Mouse (Mus musculus) midbrain, embryonic 10.5 days (tissue): ENCODE data around the gene Hrk. TPM values are rescaled to one million over a fixed set of nuclear protein-coding genes. Genes with fewer than 3 reads are reported as not detected.

ENCODE experiments used
- DNase-seq: peaks from one replicate; pipeline ENCODE4 v3.0.0-alpha.2; 2017; ENCODE audit warnings: low spot score
- H3K27ac ChIP-seq: fragments of 300-500 bp; sonication (generic); replicated peaks from 2 replicates; pipeline ENCODE4 v1.5.1; 2016; ENCODE audit warnings: mild to moderate bottlenecking
- H3K27me3 ChIP-seq: fragments of 300-500 bp; sonication (generic); 2 replicates; pipeline ENCODE4 v1.6.1; 2016; ENCODE audit warnings: low read depth, mild to moderate bottlenecking; ENCODE audit not compliant: poor library complexity, severe bottlenecking
- H3K36me3 ChIP-seq: fragments of 300-500 bp; sonication (generic); 2 replicates; pipeline ENCODE4 v1.6.1; 2016; ENCODE audit warnings: mild to moderate bottlenecking, moderate library complexity
- H3K4me1 ChIP-seq: fragments of 300-500 bp; sonication (generic); 2 replicates; pipeline ENCODE4 v1.6.1; 2016
- H3K4me3 ChIP-seq: fragments of 300-500 bp; sonication (generic); 2 replicates; pipeline ENCODE4 v1.5.1; 2016; ENCODE audit warnings: mild to moderate bottlenecking, moderate library complexity
- H3K9me3 ChIP-seq: fragments of 300-500 bp; sonication (generic); replicated peaks from 2 replicates; pipeline ENCODE4 v1.6.1; 2016; ENCODE audit warnings: mild to moderate bottlenecking
- WGBS: fragments of 180-500 bp; shearing (Covaris S2); methylation state at CpG from one replicate; pipeline ENCODE4 v1.1.7; 2016; 5-methylcytosine and 5-hydroxymethylcytosine counted together
- polyA plus RNA-seq: library from polyadenylated mRNA; unstranded; fragments of >200 nt; fragmentation: Nextera tagmentation; extraction: Ambion mirVana; gene quantifications from 2 replicates; pipeline ENCODE4 v1.2.1, GENCODE M21; 2016

The Hrk gene
- polyA plus RNA-seq, 1 experiment from 2014 or later: 0.06 TPM

GRCm38 (mm10) chr5:118144327-118144726 is 20.1 kb upstream of the Hrk start:
- H3K9me3 ChIP-seq: no peaks in the 10 kb centered on the region
- peaks cover 3% of the 10 kb centered on the region; the same call in 1 of the 2 replicates for H3K4me1 ChIP-seq
- peaks cover 47% of the 10 kb centered on the region for H3K36me3 ChIP-seq
- no peak overlapping the region for H3K27ac ChIP-seq
- no peak overlapping the region for H3K4me3 ChIP-seq
- no peak for DNase-seq
- 89% methylated on average over 4 of the region's 4 CpGs for WGBS
- H3K27me3 ChIP-seq: no peaks in the 10 kb centered on the region

GRCm38 (mm10) chr5:118144770-118145169 is 19.7 kb upstream of the Hrk start:
- H3K4me1 ChIP-seq: peaks cover 3% of the 10 kb centered on the region; the same call in 1 of the 2 replicates
- H3K27me3 ChIP-seq: no peaks in the 10 kb centered on the region
- H3K27ac ChIP-seq: no peak overlapping the region
- no peak for DNase-seq
- 83% methylated on average over 6 of the region's 6 CpGs for WGBS
- H3K4me3 ChIP-seq: no peak overlapping the region
- H3K36me3 ChIP-seq: peaks cover 43% of the 10 kb centered on the region
- no peaks in the 10 kb centered on the region for H3K9me3 ChIP-seq

- H3K36me3 ChIP-seq: peaks cover 36% of the 10 kb centered on the region
- no peak overlapping the region for H3K4me3 ChIP-seq
- DNase-seq: no peak
- no peak overlapping the region for H3K27ac ChIP-seq
- H3K9me3 ChIP-seq: no peaks in the 10 kb centered on the region
- H3K27me3 ChIP-seq: no peaks in the 10 kb centered on the region
- WGBS: 97% methylated on average over 3 of the region's 3 CpGs
- H3K4me1 ChIP-seq: peaks cover 3% of the 10 kb centered on the region; the same call in 1 of the 2 replicates
Measured at GRCm38 (mm10) chr5:118145458-118145857, 19.0 kb upstream of the Hrk start.

- no peak for DNase-seq
- H3K27ac ChIP-seq: no peak overlapping the region
- no peaks in the 10 kb centered on the region for H3K27me3 ChIP-seq
- peaks cover 34% of the 10 kb centered on the region for H3K36me3 ChIP-seq
- no peak overlapping the region for H3K4me3 ChIP-seq
- no peaks in the 10 kb centered on the region for H3K9me3 ChIP-seq
- peaks cover 3% of the 10 kb centered on the region; the same call in 1 of the 2 replicates for H3K4me1 ChIP-seq
- 90% methylated on average over 15 of the region's 15 CpGs for WGBS
Measured at GRCm38 (mm10) chr5:118145999-118146679, 18.3 kb upstream of the Hrk start.

- Histone ChIP-seq H3K27me3 (no peaks in the 10 kb centered on the region), H3K36me3 (peaks cover 33% of the 10 kb centered on the region), H3K4me3 (no peak overlapping the region), H3K9me3 (no peaks in the 10 kb centered on the region), H3K4me1 (peaks cover 3% of the 10 kb centered on the region; the same call in 1 of the 2 replicates), H3K27ac (no peak overlapping the region)
- 88% methylated on average over 10 of the region's 10 CpGs for WGBS
- DNase-seq: no peak
Measured at GRCm38 (mm10) chr5:118147264-118147663, 17.2 kb upstream of the Hrk start.

- Histone ChIP-seq H3K36me3 (peaks cover 35% of the 10 kb centered on the region), H3K27ac (no peak overlapping the region), H3K27me3 (no peaks in the 10 kb centered on the region), H3K4me1 (peaks cover 19% of the 10 kb centered on the region), H3K9me3 (no peaks in the 10 kb centered on the region), H3K4me3 (no peak overlapping the region)
- WGBS: 84% methylated on average over 3 of the region's 3 CpGs
- no peak for DNase-seq
Measured at GRCm38 (mm10) chr5:118149711-118150110, 14.7 kb upstream of the Hrk start.

- under 1% methylated on average over 67 of the region's 67 CpGs for WGBS
- Histone ChIP-seq H3K4me1 (peaks cover 22% of the 10 kb centered on the region), H3K9me3 (no peaks in the 10 kb centered on the region), H3K27me3 (no peaks in the 10 kb centered on the region), H3K36me3 (peaks cover 28% of the 10 kb centered on the region), H3K4me3 (peak within 1 kb of the TSS; percentile 80), H3K27ac (peak within 1 kb of the TSS; percentile 87)
- peak; percentile 91 for DNase-seq
Measured at GRCm38 (mm10) chr5:118154839-118155564, 9.4 kb upstream of the Hrk start, which contains the start of gene Fbxw8. Gene Fbxw8 (minus strand): TSS chr5:118155464.

- DNase-seq: no peak
- 0 out of 2 replicates have a peak, but pooled peaks cover 1% of the 10 kb centered on the region for H3K27me3 ChIP-seq
- H3K36me3 ChIP-seq: peaks cover 28% of the 10 kb centered on the region
- H3K4me1 ChIP-seq: peaks cover 23% of the 10 kb centered on the region
- WGBS: 24% methylated on average over 9 of the region's 9 CpGs
- no peaks in the 10 kb centered on the region for H3K9me3 ChIP-seq
- peak overlapping the region; percentile 80 for H3K4me3 ChIP-seq
- peak overlapping the region; percentile 87 for H3K27ac ChIP-seq
Measured at GRCm38 (mm10) chr5:118155565-118155947, 8.9 kb upstream of the Hrk start.

GRCm38 (mm10) chr5:118156976-118157375 is 7.5 kb upstream of the Hrk start:
- Histone ChIP-seq H3K4me1 (peaks cover 25% of the 10 kb centered on the region), H3K27ac (no peak overlapping the region), H3K4me3 (no peak overlapping the region), H3K36me3 (peaks cover 16% of the 10 kb centered on the region), H3K9me3 (no peaks in the 10 kb centered on the region), H3K27me3 (peaks cover 13% of the 10 kb centered on the region)
- WGBS: 70% methylated on average over 4 of the region's 4 CpGs
- DNase-seq: no peak

GRCm38 (mm10) chr5:118160691-118161090 is 3.8 kb upstream of the Hrk start:
- peaks cover 41% of the 10 kb centered on the region for H3K27me3 ChIP-seq
- DNase-seq: no peak
- WGBS: 50% methylated on average over 4 of the region's 4 CpGs
- no peaks in the 10 kb centered on the region for H3K36me3 ChIP-seq
- H3K4me1 ChIP-seq: peaks cover 3% of the 10 kb centered on the region; the same call in 1 of the 2 replicates
- no peaks in the 10 kb centered on the region for H3K9me3 ChIP-seq
- H3K4me3 ChIP-seq: no peak overlapping the region
- H3K27ac ChIP-seq: no peak overlapping the region

GRCm38 (mm10) chr5:118165462-118165861 is 1.0 kb downstream of the Hrk start:
- Histone ChIP-seq H3K4me1 (peaks cover 17% of the 10 kb centered on the region), H3K36me3 (no peaks in the 10 kb centered on the region), H3K27ac (no peak overlapping the region), H3K4me3 (no peak overlapping the region), H3K9me3 (no peaks in the 10 kb centered on the region), H3K27me3 (peaks cover 88% of the 10 kb centered on the region)
- no peak for DNase-seq

GRCm38 (mm10) chr5:118167561-118167995 is 3.1 kb downstream of the Hrk start:
- H3K27me3 ChIP-seq: peaks cover 90% of the 10 kb centered on the region
- 66% methylated on average over 8 of the region's 8 CpGs for WGBS
- H3K27ac ChIP-seq: no peak overlapping the region
- peaks cover 35% of the 10 kb centered on the region for H3K4me1 ChIP-seq
- DNase-seq: no peak
- no peaks in the 10 kb centered on the region for H3K9me3 ChIP-seq
- no peaks in the 10 kb centered on the region for H3K36me3 ChIP-seq
- H3K4me3 ChIP-seq: no peak overlapping the region
